Mouse (Mus musculus) lung, embryonic 14.5 days (tissue): ENCODE results near the gene Mus81. TPM values are rescaled to one million over a fixed set of nuclear protein-coding genes. Genes with fewer than 3 reads are reported as not detected.
A peak's percentile ranks its signal among the peaks of the same experiment; 100 is the strongest.

Experiments used
- ATAC-seq: fragments of 200-750 bp; cut with Nextera tagmentation; 2 replicates; pipeline ENCODE4 v1.8.0; 2017; ENCODE audit warnings: mild to moderate bottlenecking, moderate TSS enrichment, moderate library complexity; ENCODE audit not compliant: insufficient read depth
- DNase-seq: peaks from one replicate; pipeline ENCODE4 v3.0.0-alpha.2; 2015
- H3K27ac ChIP-seq: fragments of 300-500 bp; sonication (generic); 2 replicates; pipeline ENCODE4 v1.5.1; 2014; ENCODE audit warnings: low read depth, mild to moderate bottlenecking, moderate library complexity
- H3K27me3 ChIP-seq: fragments of 300-500 bp; sonication (generic); 2 replicates; pipeline ENCODE4 v1.6.1; 2014; ENCODE audit warnings: low read length, control low read depth; ENCODE audit not compliant: insufficient read depth
- H3K36me3 ChIP-seq: fragments of 300-500 bp; sonication (generic); 2 replicates; pipeline ENCODE4 v1.6.1; 2014; ENCODE audit warnings: control low read depth; ENCODE audit not compliant: insufficient read depth
- H3K4me1 ChIP-seq: fragments of 300-500 bp; sonication (generic); 2 replicates; pipeline ENCODE4 v1.6.1; 2014; ENCODE audit warnings: antibody characterized with exemption, control low read depth; ENCODE audit not compliant: insufficient read depth
- H3K4me2 ChIP-seq: fragments of 300-500 bp; sonication (generic); 2 replicates; pipeline ENCODE4 v1.6.1; 2014; ENCODE audit warnings: mild to moderate bottlenecking
- H3K4me3 ChIP-seq: fragments of 300-500 bp; sonication (generic); 2 replicates; pipeline ENCODE4 v1.5.1; 2014; ENCODE audit warnings: low read depth, low read length
- H3K9ac ChIP-seq: fragments of 300-500 bp; sonication (generic); 2 replicates; pipeline ENCODE4 v1.6.1; 2014
- H3K9me3 ChIP-seq: fragments of 300-500 bp; sonication (generic); 2 replicates; pipeline ENCODE4 v1.6.1; 2016; ENCODE audit warnings: low read depth, low read length, control low read depth
- CTCF ChIP-seq: IDR thresholded peaks from 2 replicates; pipeline ENCODE4 v1.5.1; 2016; ENCODE audit warnings: antibody characterized with exemption, low read depth
- WGBS: fragments of 180-500 bp; shearing (Covaris S2); extraction: QIAGEN DNeasy Blood & Tissue Kit; methylation state at CpG from one replicate; pipeline ENCODE4 v1.1.7; 2014; 5-methylcytosine and 5-hydroxymethylcytosine counted together
- polyA plus RNA-seq: library from polyadenylated mRNA; unstranded; fragments of >200 nt; fragmentation: Nextera tagmentation; extraction: Ambion mirVana; gene quantifications from 2 replicates; pipeline ENCODE4 v1.2.1, GENCODE M21; 2014

The Mus81 gene
- polyA plus RNA-seq, 1 experiment from 2014 or later, result 39.8 TPM

- TF ChIP-seq CTCF, result no peak
- H3K27me3 ChIP-seq, result 0 out of 2 replicates have a peak, but pooled peaks cover 4% of the 10 kb centered on the region
- H3K4me3 ChIP-seq, result peak overlapping the region; percentile 84
- peak overlapping the region; percentile 99 for H3K4me2 ChIP-seq
- peak overlapping the region; percentile 43; the same call in 1 of the 2 replicates for H3K27ac ChIP-seq
- ATAC-seq (no peak), DNase-seq (peak; percentile 23)
- H3K9ac ChIP-seq, result peak overlapping the region; percentile 78
- peaks cover 10% of the 10 kb centered on the region for H3K36me3 ChIP-seq
- H3K9me3 ChIP-seq, result no peaks in the 10 kb centered on the region
- H3K4me1 ChIP-seq, result peaks cover 4% of the 10 kb centered on the region
- 54% methylated on average over 8 of the region's 8 CpGs for WGBS
These were observed 32.6 kb downstream of the Mus81 start for GRCm38 (mm10) chr19:5455568-5455967.

GRCm38 (mm10) chr19:5455037-5455436 is 33.2 kb downstream of the Mus81 start:
- no peaks in the 10 kb centered on the region for H3K9me3 ChIP-seq
- H3K4me1 ChIP-seq, result peaks cover 4% of the 10 kb centered on the region
- DNase-seq (no peak), ATAC-seq (no peak)
- H3K27ac ChIP-seq, result no peak overlapping the region
- H3K4me3 ChIP-seq, result peak overlapping the region; percentile 84
- 76% methylated on average over 12 of the region's 12 CpGs for WGBS
- H3K27me3 ChIP-seq, result peaks cover 9% of the 10 kb centered on the region
- peak overlapping the region; percentile 78; the same call in 1 of the 2 replicates for H3K9ac ChIP-seq
- H3K36me3 ChIP-seq, result peaks cover 10% of the 10 kb centered on the region
- H3K4me2 ChIP-seq, result peak overlapping the region; percentile 99
- TF ChIP-seq CTCF, result no peak

GRCm38 (mm10) chr19:5451766-5452165 is 36.4 kb downstream of the Mus81 start:
- ATAC-seq (no peak), DNase-seq (no peak)
- no peak overlapping the region for H3K9ac ChIP-seq
- peaks cover 4% of the 10 kb centered on the region; the same call in 1 of the 2 replicates for H3K4me1 ChIP-seq
- no peak overlapping the region for H3K4me3 ChIP-seq
- 69% methylated on average over 6 of the region's 6 CpGs for WGBS
- no peak overlapping the region for H3K4me2 ChIP-seq
- no peaks in the 10 kb centered on the region for H3K9me3 ChIP-seq
- 0 out of 2 replicates have a peak, but pooled peaks have one; percentile 11 for TF ChIP-seq CTCF
- peaks cover 42% of the 10 kb centered on the region for H3K27me3 ChIP-seq
- H3K27ac ChIP-seq, result no peak overlapping the region
- peaks cover 10% of the 10 kb centered on the region for H3K36me3 ChIP-seq

GRCm38 (mm10) chr19:5449673-5450072 is 38.5 kb downstream of the Mus81 start:
- peaks cover 45% of the 10 kb centered on the region for H3K27me3 ChIP-seq

GRCm38 (mm10) chr19:5448354-5449150 is 39.6 kb downstream of the Mus81 start:
- peaks cover under 1% of the 10 kb centered on the region; the same call in 1 of the 2 replicates for H3K36me3 ChIP-seq
- 0 out of 2 replicates have a peak, but pooled peaks have one; percentile 18 for ATAC-seq
- peak; percentile 40 for DNase-seq
- no peak overlapping the region for H3K9ac ChIP-seq
- peak overlapping the region; percentile 96 for H3K4me2 ChIP-seq
- no peak overlapping the region for H3K27ac ChIP-seq
- no peak for TF ChIP-seq CTCF
- WGBS, result 4% methylated on average over 36 of the region's 36 CpGs
- H3K4me1 ChIP-seq, result no peaks in the 10 kb centered on the region
- H3K4me3 ChIP-seq, result peak overlapping the region; percentile 54
- peaks cover 45% of the 10 kb centered on the region for H3K27me3 ChIP-seq
- no peaks in the 10 kb centered on the region for H3K9me3 ChIP-seq

More at GRCm38 (mm10) chr19:5449673-5450072, 38.5 kb downstream of the Mus81 start:
- H3K4me2 ChIP-seq, result no peak overlapping the region
- no peak overlapping the region for H3K4me3 ChIP-seq
- DNase-seq, result no peak
- no peak overlapping the region for H3K27ac ChIP-seq
- 82% methylated on average over 3 of the region's 3 CpGs for WGBS
- H3K9me3 ChIP-seq, result no peaks in the 10 kb centered on the region
- H3K36me3 ChIP-seq, result peaks cover 8% of the 10 kb centered on the region
- H3K4me1 ChIP-seq, result no peaks in the 10 kb centered on the region
- no peak for TF ChIP-seq CTCF
- no peak overlapping the region for H3K9ac ChIP-seq
- no peak for ATAC-seq

GRCm38 (mm10) chr19:5447515-5448353 is 40.5 kb downstream of the Mus81 start, which contains the start of gene Fosl1:
TSS of gene Fosl1 (plus strand) at chr19:5447547.
- no peaks in the 10 kb centered on the region for H3K9me3 ChIP-seq
- H3K27me3 ChIP-seq, result peaks cover 45% of the 10 kb centered on the region
- no peak within 1 kb of the TSS for H3K27ac ChIP-seq
- H3K4me3 ChIP-seq, result peak within 1 kb of the TSS; percentile 54
- H3K4me1 ChIP-seq, result no peaks in the 10 kb centered on the region
- WGBS, result under 1% methylated on average over 70 of the region's 70 CpGs
- peak within 1 kb of the TSS; percentile 96 for H3K4me2 ChIP-seq
- no peak for TF ChIP-seq CTCF
- H3K36me3 ChIP-seq, result no peaks in the 10 kb centered on the region
- DNase-seq (peak; percentile 80), ATAC-seq (peak; percentile 50)
- peak within 1 kb of the TSS; percentile 40 for H3K9ac ChIP-seq
